In the genomic region with DNA sequence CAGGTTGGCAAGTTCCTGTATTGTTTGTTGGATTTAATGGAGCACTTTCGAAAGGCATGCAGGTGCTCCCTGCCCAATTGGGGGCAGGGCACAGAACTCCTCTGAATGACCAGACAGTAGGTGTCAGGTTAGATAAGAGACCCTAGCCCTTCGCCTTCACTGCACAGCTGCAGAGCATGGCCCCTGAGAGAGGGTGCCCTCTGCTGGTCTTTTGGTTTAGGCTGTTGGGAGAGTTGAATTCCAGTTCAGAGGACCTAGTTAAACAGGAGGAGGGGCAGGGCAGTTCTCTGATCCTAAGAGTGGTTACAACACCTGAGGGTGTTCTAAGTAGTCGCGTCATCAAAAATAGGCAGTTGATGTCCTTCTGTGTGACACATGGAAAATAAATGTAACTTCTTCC, we compare ENCODE assay signal across 9 mouse cellular contexts. TPM values are rescaled to one million over a fixed set of nuclear protein-coding genes. Genes with fewer than 3 reads are reported as not detected.
A peak's percentile ranks its signal among the peaks of the same experiment; 100 is the strongest.
DNase-seq lines count a peak whose midpoint lies in the region; ATAC-seq and TF ChIP-seq lines count a peak whose summit lies in the region.
"Had no signal": no experiment of that assay in that cellular context is flagged by ENCODE, and none has a peak within 500 bp of the region (broad histone marks: within the 10 kb centered on the region; RNA-seq: fewer than 3 reads in every experiment).

No protein-coding gene starts in this region.

- ATAC-seq in frontal cortex, adult (ENCODE audit: low TSS enrichment) = no peak
- peak; percentile 58 for ATAC-seq in megakaryocyte progenitor cell, adult 5-6 weeks (replicated peaks; ENCODE audit: poor library complexity)

- no peak overlapping the region for H3K4me3 ChIP-seq in ES-Bruce4 (ENCODE audit: low read depth, low read length)
- no peak overlapping the region for H3K4me3 ChIP-seq in heart, adult 2 months
- H3K4me3 ChIP-seq: limb, embryonic 13.5 days had no signal

- intact Hi-C loops in heart, adult 2 months (cut with DNase I) = loop anchor here (2.0 to 5.0 kb wide), 3 partner anchors 53 to 138 kb away; a partner anchor contains a TSS

- DNase-seq in frontal cortex, postnatal 36 days (ENCODE audit: low spot score in 2 of 2) = peak; percentile 26 to 40
- peak; percentile 83 to 84 for DNase-seq in cerebellum, postnatal 10 days
- DNase-seq in heart, adult 2 months = peak; percentile 56 to 71
- peak; percentile 83 to 92 for DNase-seq in kidney, postnatal 36 days
- peak; percentile 81 for DNase-seq in thymus, postnatal 14 days

- no peaks in the 10 kb centered on the region for H3K4me1 ChIP-seq in ES-Bruce4 (ENCODE audit: control insufficient read depth, insufficient read depth, low read length)
- H3K4me1 ChIP-seq in heart, adult 2 months (ENCODE audit: control insufficient read depth, insufficient read depth, low read length) = peaks cover 20% of the 10 kb centered on the region

- H3K27ac ChIP-seq in ES-Bruce4 (ENCODE audit: insufficient read depth, low read length) = no peak overlapping the region
- no peak overlapping the region; the same call in 1 of the 2 replicates for H3K27ac ChIP-seq in heart, adult 2 months

- H3K9me3 ChIP-seq in ES-Bruce4 (replicated peaks; ENCODE audit: control insufficient read depth, insufficient read depth, low read length, poor library complexity, severe bottlenecking) = no peaks in the 10 kb centered on the region

- H3K27me3 ChIP-seq in ES-Bruce4 (ENCODE audit: control insufficient read depth, insufficient read depth, low read length, poor library complexity, severe bottlenecking) = no peaks in the 10 kb centered on the region
- no peaks in the 10 kb centered on the region for H3K27me3 ChIP-seq in heart, adult 2 months (ENCODE audit: control insufficient read depth, insufficient read depth, low read length)

- WGBS in heart, adult 2 months = 28% methylated on average over 4 of the region's 4 CpGs

- TF ChIP-seq POLR2A in ES-Bruce4 (IDR thresholded peaks at IDR 0.05; ENCODE audit: insufficient read depth, low read length) = no peak
- TF ChIP-seq POLR2A in heart, adult 2 months (IDR thresholded peaks at IDR 0.05; ENCODE audit: insufficient read depth, low read depth, low read length) = no peak

- peak; percentile 84 for TF ChIP-seq CTCF in ES-Bruce4 (IDR thresholded peaks at IDR 0.05; ENCODE audit: low read depth, low read length)
- TF ChIP-seq CTCF in heart, adult 2 months (IDR thresholded peaks at IDR 0.05) = peak; percentile 87

- no peaks in the 10 kb centered on the region for H3K79me2 ChIP-seq in heart, adult 2 months (replicated peaks; ENCODE audit: control insufficient read depth, insufficient read depth, low read length)

- no peaks in the 10 kb centered on the region for H3K36me3 ChIP-seq in ES-Bruce4 (ENCODE audit: control insufficient read depth, insufficient read depth, low read length, poor library complexity, severe bottlenecking)
- H3K36me3 ChIP-seq in heart, adult 2 months (ENCODE audit: control insufficient read depth, insufficient read depth, low read length) = no peaks in the 10 kb centered on the region

- no peak for TF ChIP-seq EP300 in ES-Bruce4 (IDR thresholded peaks at IDR 0.05; ENCODE audit: insufficient read depth, low read depth, low read length)
- TF ChIP-seq EP300 in heart, adult 2 months (IDR thresholded peaks at IDR 0.05; ENCODE audit: insufficient read depth, low read depth, low read length) = no peak

- H3K9ac ChIP-seq in ES-Bruce4 (ENCODE audit: low read depth, poor library complexity, severe bottlenecking) = no peak overlapping the region
- no peak overlapping the region for H3K9ac ChIP-seq in heart, adult 2 months (ENCODE audit: low read depth, low read length)
- H3K9ac ChIP-seq: limb, embryonic 13.5 days had no signal

RNA-seq across cellular contexts. Expression of a gene that starts 18.0 kb away (rescaled TPM):
- polyA plus RNA-seq in ES-Bruce4 (2011; ENCODE audit: insufficient read depth, insufficient read length, low read depth, missing spikeins) = 2.6 and 3.1 TPM in 2 replicates
- under 1 TPM; 0.39 to 0.50 TPM for total RNA-seq in heart, adult 2 months (2021)
- polyA plus RNA-seq in heart, adult 2 months (2012; rRNA removed) = 0.15 and 0.29 TPM in 2 replicates
- total RNA-seq in megakaryocyte progenitor cell, adult 5-6 weeks (2015) = 0.05 and 0.24 TPM in 2 replicates
- 1.2 and 2.0 TPM in 2 replicates for total RNA-seq in megakaryocyte progenitor cell, adult 5-6 weeks (2017)

RNA-seq across cellular contexts. Expression of a gene that starts 21.0 kb away (rescaled TPM):
- 18.0 and 19.2 TPM in 2 replicates for polyA plus RNA-seq in ES-Bruce4 (2011; ENCODE audit: insufficient read depth, insufficient read length, low read depth, missing spikeins)
- 100 to 1,000 TPM; 159 to 195 TPM for total RNA-seq in heart, adult 2 months (2021)
- polyA plus RNA-seq in heart, adult 2 months (2012; rRNA removed) = 134 and 205 TPM in 2 replicates
- total RNA-seq in megakaryocyte progenitor cell, adult 5-6 weeks (2015) = 16.2 and 17.0 TPM in 2 replicates
- total RNA-seq in megakaryocyte progenitor cell, adult 5-6 weeks (2017) = 15.6 and 15.9 TPM in 2 replicates

RNA-seq across cellular contexts. Expression of a gene that starts 21.2 kb away (rescaled TPM):
- 14.5 and 16.5 TPM in 2 replicates for polyA plus RNA-seq in ES-Bruce4 (2011; ENCODE audit: insufficient read depth, insufficient read length, low read depth, missing spikeins)
- total RNA-seq in heart, adult 2 months (2021) = 10 to 100 TPM in 1 of 2 experiments, 1 to 10 TPM in 1; 9.1 to 12.8 TPM
- polyA plus RNA-seq in heart, adult 2 months (2012; rRNA removed) = 10.2 and 17.0 TPM in 2 replicates
- 63.8 and 66.9 TPM in 2 replicates for total RNA-seq in megakaryocyte progenitor cell, adult 5-6 weeks (2015)
- 21.4 and 41.1 TPM in 2 replicates for total RNA-seq in megakaryocyte progenitor cell, adult 5-6 weeks (2017)

RNA-seq across cellular contexts. Expression of a gene that starts 51.9 kb away (rescaled TPM):
- 26.2 and 29.5 TPM in 2 replicates for polyA plus RNA-seq in ES-Bruce4 (2011; ENCODE audit: insufficient read depth, insufficient read length, low read depth, missing spikeins)
- total RNA-seq in heart, adult 2 months (2021) = 10 to 100 TPM; 14.8 to 15.0 TPM
- polyA plus RNA-seq in heart, adult 2 months (2012; rRNA removed) = 11.8 and 17.6 TPM in 2 replicates
- 9.6 and 10.0 TPM in 2 replicates for total RNA-seq in megakaryocyte progenitor cell, adult 5-6 weeks (2015)
- total RNA-seq in megakaryocyte progenitor cell, adult 5-6 weeks (2017) = 14.2 and 23.8 TPM in 2 replicates

RNA-seq across cellular contexts. Expression of a gene that starts 54.1 kb away (rescaled TPM):
- polyA plus RNA-seq in ES-Bruce4 (2011; ENCODE audit: insufficient read depth, insufficient read length, low read depth, missing spikeins) = 101 and 107 TPM in 2 replicates
- 10 to 100 TPM; 61.5 to 71.2 TPM for total RNA-seq in heart, adult 2 months (2021)
- 40.0 and 50.7 TPM in 2 replicates for polyA plus RNA-seq in heart, adult 2 months (2012; rRNA removed)
- 59.1 and 65.6 TPM in 2 replicates for total RNA-seq in megakaryocyte progenitor cell, adult 5-6 weeks (2015)
- total RNA-seq in megakaryocyte progenitor cell, adult 5-6 weeks (2017) = 63.1 and 67.3 TPM in 2 replicates

Comparison
In these comparisons a context has a peak if more than half of its experiments do, and no peak if none do; other contexts are left out.
1. DNase-seq: peak in every context shown above with its lines; median percentile 88 in kidney, postnatal 36 days; 84 in cerebellum, postnatal 10 days; 81 in thymus, postnatal 14 days; 64 in heart, adult 2 months; 33 in frontal cortex, postnatal 36 days.
2. RNA of a gene that starts 21.0 kb away (total RNA-seq): 159 to 195 TPM in heart, adult 2 months; 15.6 to 17.0 TPM in megakaryocyte progenitor cell, adult 5-6 weeks; every median in the first group is over 4 times any median in the second.